Mouse (Mus musculus) gastrocnemius, adult 2 months (tissue): ENCODE results near the gene Arid1b. TPM values are rescaled to one million over a fixed set of nuclear protein-coding genes. Genes with fewer than 3 reads are reported as not detected.

Source experiments
- DNase-seq: peaks from one replicate; pipeline ENCODE4 v3.0.0; 2022
- H3K27ac ChIP-seq: fragments of 200-600 bp; 2 replicates; pipeline ENCODE4 v1.8.1; 2022; ENCODE audit warnings: mild to moderate bottlenecking
- H3K4me3 ChIP-seq: fragments of 200-600 bp; 2 replicates; pipeline ENCODE4 v1.8.1; 2022; ENCODE audit warnings: mild to moderate bottlenecking, moderate library complexity
- CTCF ChIP-seq: fragments of 200-600 bp; IDR thresholded peaks from 2 replicates; pipeline ENCODE4 v1.8.1; 2022; ENCODE audit warnings: antibody characterized with exemption, mild to moderate bottlenecking, moderate library complexity
- intact Hi-C: fragments of 180-260 bp; cut with DNase I; formaldehyde crosslinking; loops from one replicate; pipeline ENCODE4 v1.15.1; 2025
- total RNA-seq, 2 experiments: library from RNA; stranded (reverse); gene quantifications; 2 replicates each; pipeline ENCODE4 v1.2.3; 2021

The Arid1b gene
- total RNA-seq, 2 experiments from 2014 or later: 35.1 to 35.6 TPM

DNA sequence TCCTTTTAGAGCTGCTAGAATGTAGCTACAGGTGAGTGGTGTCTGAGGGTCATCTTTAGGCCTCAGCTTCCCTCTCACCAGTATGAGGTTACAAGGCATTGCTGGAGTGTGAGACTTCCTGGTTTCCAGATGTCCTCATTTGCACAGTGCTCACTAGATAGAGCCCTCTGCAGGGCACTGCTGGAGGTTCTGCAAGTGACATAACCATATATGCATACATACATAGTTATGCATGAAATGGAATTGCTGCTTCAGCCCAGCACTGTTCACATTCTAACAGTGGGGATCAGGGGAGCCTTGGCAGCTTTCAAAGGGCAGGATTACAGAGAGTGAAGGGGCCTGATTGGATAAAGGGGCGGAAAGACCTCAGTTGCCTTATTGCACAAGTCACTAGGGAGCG, 193.4 kb downstream of the Arid1b start:
- Histone ChIP-seq H3K27ac (0 out of 2 replicates have a peak overlapping the region, but pooled peaks have one; percentile 12), H3K4me3 (no peak overlapping the region)
- peak; percentile 31 for TF ChIP-seq CTCF
- intact Hi-C loops: loop anchor here (5.0 to 10.0 kb wide), 2 partner anchors 275 to 403 kb away; no protein-coding TSS in a partner anchor
- no peak for DNase-seq

DNA sequence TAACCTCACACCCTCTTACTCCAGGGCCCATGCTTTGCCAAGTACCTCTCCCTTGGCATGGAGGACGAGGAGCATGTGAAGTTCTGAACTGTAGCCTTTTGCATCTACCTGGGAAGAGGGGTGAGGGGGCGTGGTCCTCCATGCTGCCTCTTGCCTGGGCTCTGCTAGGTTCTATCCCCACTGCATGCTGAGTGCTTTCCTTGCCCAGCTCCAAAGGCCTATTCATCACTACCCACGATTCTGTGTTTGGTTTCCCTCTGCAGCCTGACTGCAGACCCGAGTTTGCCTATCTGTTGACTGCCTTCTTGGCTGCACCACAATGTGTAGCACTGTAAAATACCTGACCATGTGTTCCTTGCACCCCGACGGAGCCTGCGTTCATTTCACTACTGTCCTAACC, 194.3 kb downstream of the Arid1b start:
- no peak for TF ChIP-seq CTCF
- Histone ChIP-seq H3K4me3 (no peak overlapping the region), H3K27ac (peak overlapping the region; percentile 93; the same call in 1 of the 2 replicates)
- intact Hi-C loops: loop anchor here (2.0 to 10.0 kb wide), 3 partner anchors 192 to 404 kb away; no protein-coding TSS in a partner anchor
- no peak for DNase-seq

DNA sequence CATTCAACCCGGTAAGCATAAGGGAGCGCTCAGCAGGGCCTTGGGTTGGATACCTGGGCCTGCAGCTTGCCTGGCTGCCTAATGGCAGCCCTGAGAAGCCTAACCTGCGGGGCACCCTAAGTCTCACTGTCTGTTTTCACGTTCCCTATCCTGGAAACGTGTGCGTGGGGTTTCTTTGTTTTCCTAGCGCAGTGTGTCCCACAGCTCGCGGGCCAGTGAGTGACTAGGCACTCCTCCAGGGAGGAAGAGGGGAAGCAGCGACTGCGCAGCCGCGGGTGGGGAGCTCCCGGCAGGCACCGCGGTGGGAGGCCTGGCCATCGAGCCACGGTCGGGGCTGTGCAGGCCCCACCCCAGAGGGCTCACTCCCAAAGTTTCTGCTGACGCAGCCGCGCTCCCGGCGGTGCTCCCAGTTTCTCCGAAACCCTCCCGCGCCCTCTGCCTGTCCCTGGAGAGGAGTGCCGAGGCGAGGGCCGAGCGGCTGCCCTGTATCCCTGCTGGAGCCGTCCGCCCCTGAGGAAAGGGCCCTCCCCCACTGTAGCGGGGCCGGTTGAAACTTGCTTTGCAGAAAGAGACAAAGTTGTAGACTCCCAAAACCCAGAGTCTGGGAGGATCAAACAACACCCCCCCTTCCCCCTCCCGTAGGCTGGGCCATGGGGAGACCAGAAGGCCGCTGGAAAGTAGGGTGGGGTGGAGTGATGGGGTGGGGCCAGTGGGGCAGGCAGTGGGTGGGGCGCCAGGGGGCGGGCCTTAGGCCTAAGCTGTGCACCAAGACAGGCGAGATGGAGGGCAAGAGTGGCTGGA, 195.6 kb downstream of the Arid1b start:
- intact Hi-C loops: loop anchor here (2.0 to 10.0 kb wide), 3 partner anchors 193 to 405 kb away; no protein-coding TSS in a partner anchor

DNA sequence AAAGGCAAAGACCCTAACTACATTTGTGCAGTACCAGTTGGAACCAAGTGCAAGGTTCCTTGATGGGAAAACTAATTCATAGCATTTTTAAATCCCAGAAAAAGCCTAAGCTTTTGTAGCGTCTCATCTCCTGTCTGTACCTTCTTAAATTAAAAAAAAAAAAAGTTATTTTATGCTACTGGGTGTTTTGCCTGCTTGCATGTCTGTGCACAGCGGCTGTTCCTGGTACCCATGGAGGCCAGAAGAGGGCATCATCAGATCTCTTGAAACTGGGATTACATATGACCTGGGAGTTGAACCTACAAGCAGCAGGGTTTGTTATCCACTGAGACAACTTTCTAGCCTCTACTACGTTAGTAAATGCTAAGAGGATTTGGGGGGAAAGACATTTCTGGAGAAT, 196.2 kb downstream of the Arid1b start:
- no peak for DNase-seq
- peak overlapping the region; percentile 93 for H3K27ac ChIP-seq
- H3K4me3 ChIP-seq: peak overlapping the region; percentile 72
- intact Hi-C loops: no loop called here
- peak; percentile 43 for TF ChIP-seq CTCF

More for the DNA sequence above, 195.6 kb downstream of the Arid1b start:
- DNase-seq: peak; percentile 99
- Histone ChIP-seq H3K4me3 (peak overlapping the region; percentile 72), H3K27ac (peak overlapping the region; percentile 93)
- TF ChIP-seq CTCF: peak; percentile 68

DNA sequence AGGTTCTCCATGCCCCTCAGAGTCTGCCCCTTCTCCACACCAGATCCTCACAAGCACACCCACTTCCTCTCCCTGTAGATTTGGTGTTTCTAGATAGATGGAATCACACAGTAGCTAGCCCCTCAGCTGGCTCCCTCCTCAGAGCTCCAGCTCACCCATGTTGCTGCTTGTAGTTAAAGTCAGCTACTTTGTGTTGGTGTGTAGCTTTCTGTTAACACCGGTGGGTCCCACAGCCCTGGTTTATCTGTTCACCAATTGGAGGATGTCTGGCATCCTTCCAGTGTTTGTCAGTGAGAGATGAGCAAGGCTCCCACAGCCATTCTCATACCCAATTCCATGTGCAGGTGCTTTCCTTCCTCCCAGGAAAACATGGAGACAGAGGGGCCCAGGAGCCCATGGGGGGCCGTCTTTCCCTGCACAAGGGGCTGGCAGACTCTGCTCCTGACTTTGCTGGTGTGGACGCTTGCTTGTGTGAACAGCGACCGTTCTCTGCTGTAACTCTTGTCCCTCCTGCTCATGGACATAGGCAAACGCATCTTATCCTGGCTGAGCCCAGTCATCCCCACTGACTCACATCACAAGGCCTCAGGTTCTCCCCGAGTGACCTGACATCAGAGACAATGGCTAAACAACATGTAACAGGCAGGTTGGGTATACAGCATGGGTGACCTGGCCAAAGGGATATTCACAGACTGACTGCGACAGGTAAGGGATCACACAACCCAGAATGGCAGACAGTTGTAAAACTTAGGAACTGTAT, 200.2 kb downstream of the Arid1b start:
- intact Hi-C loops: no loop called here
- no peak for DNase-seq
- peak overlapping the region; percentile 9; the same call in 1 of the 2 replicates for H3K27ac ChIP-seq
- H3K4me3 ChIP-seq: no peak overlapping the region
- no peak for TF ChIP-seq CTCF

DNA sequence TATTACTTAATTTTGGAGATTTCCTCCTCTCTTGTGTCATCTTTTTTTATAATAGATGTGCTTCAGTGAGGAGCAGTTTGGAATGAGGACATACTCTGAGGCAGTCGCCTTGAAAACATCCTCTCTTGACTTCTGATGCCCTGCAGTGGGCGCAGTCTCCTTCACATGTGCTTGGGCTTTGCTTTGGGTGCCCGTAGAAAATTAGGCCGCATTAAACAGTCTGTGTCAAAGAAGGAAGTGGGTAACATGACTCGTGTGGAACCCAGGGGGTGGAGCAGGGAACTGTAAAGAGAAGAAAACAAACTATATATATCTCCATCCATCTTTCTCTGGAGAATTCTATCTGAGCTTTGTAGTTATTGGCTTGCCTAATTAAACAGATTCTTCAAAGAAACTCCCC, 201.3 kb downstream of the Arid1b start:
- no peak for DNase-seq
- H3K27ac ChIP-seq: peak overlapping the region; percentile 46
- TF ChIP-seq CTCF: peak; percentile 8; the same call in 1 of the 2 replicates
- H3K4me3 ChIP-seq: peak overlapping the region; percentile 35
- intact Hi-C loops: no loop called here

DNA sequence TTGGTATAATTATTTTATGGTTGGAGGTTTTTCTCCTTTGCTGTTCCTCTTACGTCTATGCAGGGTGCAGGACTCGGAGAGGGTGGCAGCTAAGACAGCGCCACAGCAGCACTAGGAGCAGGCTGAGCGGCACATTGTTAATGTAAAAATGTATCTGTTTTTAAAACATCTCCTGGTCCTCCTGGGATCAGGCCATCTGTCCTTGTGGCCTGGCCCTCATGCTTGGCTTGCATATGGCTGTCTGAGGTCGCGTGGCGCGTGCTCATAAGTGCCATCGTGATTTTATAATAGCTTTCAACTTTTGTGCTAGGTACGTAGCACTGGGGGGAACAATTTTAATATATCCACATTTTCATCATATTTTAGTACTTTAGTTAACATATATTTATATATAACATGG, 201.9 kb downstream of the Arid1b start:
- H3K4me3 ChIP-seq: peak overlapping the region; percentile 13; the same call in 1 of the 2 replicates
- peak overlapping the region; percentile 46; the same call in 1 of the 2 replicates for H3K27ac ChIP-seq

DNA sequence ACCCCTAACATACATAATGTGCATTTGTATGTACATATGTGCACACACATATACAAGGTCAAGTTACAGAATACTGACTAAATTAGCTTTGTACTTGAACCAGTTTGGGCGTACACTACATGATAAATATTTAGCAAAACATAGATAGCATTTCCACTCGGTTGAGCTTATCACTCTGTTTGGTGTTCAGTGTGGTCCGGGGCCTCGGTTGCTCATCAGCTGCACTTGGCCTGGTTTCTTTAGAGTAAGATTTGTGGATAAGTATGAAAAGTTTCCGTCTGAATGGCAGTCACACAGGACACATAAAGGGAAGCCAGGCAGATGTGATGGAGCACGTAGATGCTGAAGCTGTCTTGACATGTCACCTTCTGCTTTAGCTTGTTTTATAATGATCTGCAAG, 202.4 kb downstream of the Arid1b start:
- intact Hi-C loops: no loop called here
- no peak for DNase-seq
- Histone ChIP-seq H3K27ac (no peak overlapping the region), H3K4me3 (no peak overlapping the region)
- TF ChIP-seq CTCF: no peak

More for the DNA sequence above, 201.9 kb downstream of the Arid1b start:
- intact Hi-C loops: no loop called here
- TF ChIP-seq CTCF: no peak
- no peak for DNase-seq

DNA sequence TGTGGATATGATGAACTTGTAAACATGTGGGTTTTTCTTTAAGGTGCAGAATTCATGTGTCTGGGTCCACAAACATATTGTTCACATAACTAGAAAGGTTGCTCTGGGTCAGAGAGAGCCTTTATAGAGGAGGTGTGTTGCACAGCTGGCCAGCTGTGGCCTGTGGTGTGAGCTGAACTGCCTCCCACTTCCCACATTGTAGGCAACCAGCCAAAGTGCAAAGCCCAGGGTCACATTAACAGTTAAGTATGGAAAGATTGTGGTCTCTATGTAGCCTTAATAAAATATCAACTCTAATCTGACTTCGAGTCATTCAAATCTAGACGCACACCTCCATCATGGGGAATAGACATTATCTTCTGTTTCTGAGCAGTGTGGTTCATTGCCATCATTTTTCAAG, 203.0 kb downstream of the Arid1b start:
- no peak overlapping the region for H3K4me3 ChIP-seq
- intact Hi-C loops: no loop called here
- no peak for DNase-seq
- H3K27ac ChIP-seq: no peak overlapping the region
- TF ChIP-seq CTCF: no peak

DNA sequence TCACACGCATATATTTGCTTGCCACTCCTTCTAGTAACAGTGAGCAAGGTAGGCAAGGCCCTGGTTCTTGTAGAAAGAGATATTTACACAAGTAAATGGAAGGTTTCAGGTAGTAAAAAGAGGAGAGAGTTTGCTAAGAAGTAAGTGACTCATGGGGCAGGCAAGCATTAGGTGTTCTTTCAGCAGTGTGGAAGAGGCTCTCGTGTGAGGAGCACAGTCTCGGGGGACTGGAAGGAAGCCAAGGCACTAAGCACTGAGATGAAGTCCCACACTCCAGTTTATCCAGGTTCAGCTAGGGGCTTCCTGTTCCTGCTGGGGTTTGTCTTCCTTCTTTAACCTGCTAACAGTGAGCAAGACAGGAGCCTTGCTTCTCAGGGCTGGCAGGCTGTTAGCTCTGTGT, 203.6 kb downstream of the Arid1b start:
- Histone ChIP-seq H3K4me3 (no peak overlapping the region), H3K27ac (0 out of 2 replicates have a peak overlapping the region, but pooled peaks have one; percentile 9)
- TF ChIP-seq CTCF: no peak
- no peak for DNase-seq
- intact Hi-C loops: no loop called here

DNA sequence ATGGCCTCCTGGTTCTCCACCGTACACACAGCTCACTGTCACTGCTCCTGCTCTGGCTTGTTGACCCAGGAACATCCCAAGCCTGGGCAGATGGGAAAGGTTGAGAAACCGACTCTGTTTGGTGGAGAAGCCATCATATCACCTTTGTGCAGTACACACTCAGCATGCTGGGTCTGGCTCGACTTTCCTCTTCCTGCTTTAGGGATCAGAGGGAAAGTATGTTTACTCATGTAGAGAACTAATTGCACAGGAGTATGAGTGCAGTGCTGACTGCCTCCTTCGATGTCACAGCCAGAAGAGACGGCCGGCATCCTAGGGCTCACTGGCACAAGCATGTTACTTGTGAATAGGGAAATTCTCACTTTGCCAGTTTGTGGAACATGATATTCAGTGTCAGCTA, 204.1 kb downstream of the Arid1b start:
- DNase-seq: no peak
- TF ChIP-seq CTCF: no peak
- intact Hi-C loops: no loop called here
- 0 out of 2 replicates have a peak overlapping the region, but pooled peaks have one; percentile 9 for H3K27ac ChIP-seq
- no peak overlapping the region for H3K4me3 ChIP-seq

DNA sequence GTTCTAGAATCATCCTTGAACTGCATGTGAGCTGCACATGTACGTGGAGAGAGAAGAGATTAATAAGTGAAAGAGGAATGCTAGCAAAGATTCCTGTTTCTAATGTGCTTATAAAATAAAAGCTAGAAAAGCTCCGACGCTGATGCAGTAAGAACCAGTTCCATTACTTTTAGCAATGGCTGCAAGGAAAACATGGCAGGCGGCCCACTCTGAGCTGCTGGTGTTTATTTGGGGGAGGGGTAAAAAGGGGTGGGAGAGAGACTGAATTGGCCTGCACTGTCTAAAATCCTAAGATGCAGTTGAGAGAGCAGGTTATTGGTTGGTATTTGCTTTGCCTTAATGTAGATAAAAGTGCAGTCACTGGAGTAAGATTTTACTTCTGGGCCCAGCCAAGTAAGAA, 204.7 kb downstream of the Arid1b start:
- intact Hi-C loops: no loop called here
- DNase-seq: no peak
- Histone ChIP-seq H3K4me3 (no peak overlapping the region), H3K27ac (no peak overlapping the region)
- TF ChIP-seq CTCF: no peak

DNA sequence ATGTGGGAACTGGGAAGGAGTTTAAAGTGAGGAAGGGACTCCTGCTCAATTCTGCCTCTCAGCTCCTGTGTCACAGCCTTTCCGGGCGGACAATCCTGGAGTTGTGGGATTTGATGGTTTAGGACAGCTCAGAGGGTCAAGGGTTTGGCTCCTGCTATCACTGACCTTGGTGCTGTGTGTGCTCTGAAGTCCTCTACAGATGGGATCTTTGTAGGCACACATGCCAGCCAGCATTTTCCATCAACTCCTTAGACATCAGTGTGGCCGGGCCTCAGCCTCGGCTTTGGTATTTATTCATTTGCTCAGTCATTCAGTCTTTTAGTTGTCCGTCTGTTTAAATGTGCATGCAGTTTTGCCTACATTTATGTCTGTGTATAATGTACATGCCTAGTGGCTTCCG, 206.5 kb downstream of the Arid1b start:
- Histone ChIP-seq H3K4me3 (no peak overlapping the region), H3K27ac (no peak overlapping the region)
- TF ChIP-seq CTCF: no peak
- no peak for DNase-seq
- intact Hi-C loops: loop anchor here (5.0 kb wide), 2 partner anchors 122 to 197 kb away; no protein-coding TSS in a partner anchor
